Mouse (Mus musculus) forebrain, embryonic 13.5 days (tissue): ENCODE results near the gene Parn. TPM values are rescaled to one million over a fixed set of nuclear protein-coding genes. Genes with fewer than 3 reads are reported as not detected.

Experiments used
- ATAC-seq: fragments of 200-750 bp; cut with Nextera tagmentation; 2 replicates; pipeline ENCODE4 v1.8.0; 2017
- H3K27ac ChIP-seq: fragments of 300-500 bp; sonication (generic); 2 replicates; pipeline ENCODE4 v1.5.1; 2015; ENCODE audit warnings: inconsistent platforms, mild to moderate bottlenecking, moderate library complexity
- H3K27me3 ChIP-seq: fragments of 300-500 bp; sonication (generic); 2 replicates; pipeline ENCODE4 v1.6.1; 2015; ENCODE audit warnings: mild to moderate bottlenecking, inconsistent platforms
- H3K36me3 ChIP-seq: fragments of 300-500 bp; sonication (generic); 2 replicates; pipeline ENCODE4 v1.6.1; 2015; ENCODE audit warnings: mild to moderate bottlenecking, inconsistent platforms; ENCODE audit not compliant: poor library complexity, severe bottlenecking
- H3K4me1 ChIP-seq: fragments of 300-500 bp; sonication (generic); 2 replicates; pipeline ENCODE4 v1.6.1; 2015; ENCODE audit warnings: inconsistent platforms
- H3K4me2 ChIP-seq: fragments of 300-500 bp; sonication (generic); 2 replicates; pipeline ENCODE4 v1.6.1; 2015; ENCODE audit warnings: inconsistent platforms, mild to moderate bottlenecking, moderate library complexity
- H3K4me3 ChIP-seq: fragments of 300-500 bp; sonication (generic); 2 replicates; pipeline ENCODE4 v1.5.1; 2015; ENCODE audit warnings: mild to moderate bottlenecking, inconsistent platforms
- H3K9ac ChIP-seq: fragments of 300-500 bp; sonication (generic); 2 replicates; pipeline ENCODE4 v1.6.1; 2015; ENCODE audit warnings: mild to moderate bottlenecking, inconsistent platforms
- H3K9me3 ChIP-seq: fragments of 300-500 bp; sonication (generic); replicated peaks from 2 replicates; pipeline ENCODE4 v1.6.1; 2016; ENCODE audit warnings: inconsistent platforms
- WGBS: fragments of 180-500 bp; shearing (Covaris S2); methylation state at CpG from one replicate; pipeline ENCODE4 v1.1.7; 2015; 5-methylcytosine and 5-hydroxymethylcytosine counted together
- polyA plus RNA-seq: library from polyadenylated mRNA; unstranded; fragments of >200 nt; fragmentation: Nextera tagmentation; extraction: Ambion mirVana; gene quantifications from 2 replicates; pipeline ENCODE4 v1.2.1, GENCODE M21; 2015

Gene Parn
- polyA plus RNA-seq, 1 experiment from 2014 or later, result 39.5 TPM

DNA sequence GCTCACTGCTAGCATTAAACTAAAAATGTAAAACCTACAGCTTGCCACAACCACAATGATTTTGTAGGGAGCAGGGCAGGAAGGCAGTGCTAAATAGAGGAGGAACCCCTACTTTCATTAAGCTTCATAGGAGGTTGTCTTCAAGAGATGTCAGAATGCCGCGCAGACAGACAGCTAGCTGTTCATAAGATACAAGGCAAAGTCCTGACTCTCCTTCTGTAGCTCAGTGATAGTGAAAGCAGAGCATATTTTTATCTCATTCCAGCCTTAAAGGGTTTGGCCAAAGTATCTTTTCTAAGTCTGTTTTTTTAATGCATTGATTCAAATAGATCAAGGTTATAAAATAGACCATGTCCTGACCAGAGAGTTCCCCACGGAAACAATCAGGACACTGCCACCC, 47.8 kb downstream of the Parn start:
- H3K4me2 ChIP-seq, result no peak overlapping the region
- no peaks in the 10 kb centered on the region for H3K9me3 ChIP-seq
- no peaks in the 10 kb centered on the region for H3K27me3 ChIP-seq
- no peak overlapping the region for H3K4me3 ChIP-seq
- no peak for ATAC-seq
- 90% methylated on average over 3 of the region's 3 CpGs for WGBS
- H3K36me3 ChIP-seq, result peaks cover 31% of the 10 kb centered on the region
- no peaks in the 10 kb centered on the region for H3K4me1 ChIP-seq
- H3K27ac ChIP-seq, result no peak overlapping the region
- no peak overlapping the region for H3K9ac ChIP-seq

DNA sequence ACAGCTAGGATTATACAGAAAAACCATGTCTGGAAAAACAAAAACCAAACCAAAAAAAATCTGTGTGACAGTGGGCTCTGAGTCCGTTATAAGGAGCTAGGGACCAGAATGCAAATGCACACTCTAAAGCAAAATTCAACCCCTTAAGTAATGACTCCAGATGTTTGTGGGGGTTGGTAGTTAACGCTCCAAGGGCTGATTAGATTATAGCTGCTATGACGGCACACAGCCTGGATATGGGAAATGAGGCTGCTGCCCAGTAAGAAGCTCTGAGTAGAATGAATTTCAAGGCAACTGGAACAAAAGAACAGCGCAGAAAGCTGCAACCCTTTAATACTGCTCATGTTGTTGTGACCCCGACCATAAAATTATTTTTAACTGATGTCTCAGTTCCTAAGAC, 52.7 kb downstream of the Parn start:
- H3K27me3 ChIP-seq, result no peaks in the 10 kb centered on the region
- H3K4me1 ChIP-seq, result no peaks in the 10 kb centered on the region
- H3K4me2 ChIP-seq, result no peak overlapping the region
- H3K9ac ChIP-seq, result no peak overlapping the region
- ATAC-seq, result no peak
- 69% methylated on average over 5 of the region's 5 CpGs for whole genome bisulfite sequencing
- no peak overlapping the region for H3K27ac ChIP-seq
- no peak overlapping the region for H3K4me3 ChIP-seq
- no peaks in the 10 kb centered on the region for H3K9me3 ChIP-seq
- peaks cover 11% of the 10 kb centered on the region; the same call in 1 of the 2 replicates for H3K36me3 ChIP-seq

DNA sequence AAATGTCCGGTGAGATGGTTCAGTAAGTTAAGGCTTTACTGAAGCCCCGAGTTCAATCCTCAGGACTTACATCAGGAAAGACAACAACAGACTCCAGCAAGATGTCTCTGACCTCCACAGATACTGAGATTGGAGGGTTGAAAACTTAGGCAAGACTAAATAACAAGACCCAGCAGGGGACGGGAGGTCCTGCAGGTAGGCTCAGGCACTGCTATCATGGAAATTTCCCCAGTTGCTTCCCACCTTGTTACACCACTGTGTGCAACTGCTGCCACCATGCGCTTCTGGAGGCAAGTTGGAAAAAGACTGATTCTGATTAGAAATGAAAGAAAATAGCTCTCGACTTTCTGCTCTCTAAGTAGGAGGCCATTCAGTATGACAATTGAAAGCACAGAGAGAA, 55.4 kb downstream of the Parn start:
- 90% methylated on average over 5 of the region's 5 CpGs for WGBS
- Histone ChIP-seq H3K4me3 (no peak overlapping the region), H3K9me3 (no peaks in the 10 kb centered on the region), H3K4me2 (no peak overlapping the region), H3K9ac (no peak overlapping the region), H3K27me3 (no peaks in the 10 kb centered on the region), H3K4me1 (peaks cover 10% of the 10 kb centered on the region), H3K36me3 (peaks cover 11% of the 10 kb centered on the region; the same call in 1 of the 2 replicates), H3K27ac (no peak overlapping the region)
- no peak for ATAC-seq

DNA sequence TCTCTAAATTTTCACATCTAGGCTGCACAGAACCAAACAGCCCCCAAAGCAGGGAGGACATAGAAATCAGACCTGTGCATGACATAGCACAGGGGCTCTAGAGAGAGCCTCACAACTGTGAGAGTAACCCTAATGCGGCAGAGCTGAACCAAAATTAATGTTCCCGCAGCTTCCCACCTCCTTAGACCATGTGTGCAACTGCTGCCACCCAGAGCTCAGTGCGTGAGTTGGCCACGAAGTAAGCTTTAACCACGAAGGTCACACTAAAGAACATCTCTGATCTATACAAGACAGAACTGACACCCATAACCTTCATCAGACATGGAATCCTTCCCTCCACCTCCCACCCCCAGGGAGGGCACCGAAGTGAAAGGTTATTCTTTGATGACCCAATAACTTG, 55.9 kb downstream of the Parn start:
- 86% methylated on average over 6 of the region's 6 CpGs for WGBS
- Histone ChIP-seq H3K9me3 (no peaks in the 10 kb centered on the region), H3K27ac (no peak overlapping the region), H3K4me1 (peaks cover 10% of the 10 kb centered on the region), H3K4me2 (no peak overlapping the region), H3K9ac (no peak overlapping the region), H3K4me3 (no peak overlapping the region), H3K36me3 (peaks cover 11% of the 10 kb centered on the region; the same call in 1 of the 2 replicates), H3K27me3 (no peaks in the 10 kb centered on the region)
- no peak for ATAC-seq

DNA sequence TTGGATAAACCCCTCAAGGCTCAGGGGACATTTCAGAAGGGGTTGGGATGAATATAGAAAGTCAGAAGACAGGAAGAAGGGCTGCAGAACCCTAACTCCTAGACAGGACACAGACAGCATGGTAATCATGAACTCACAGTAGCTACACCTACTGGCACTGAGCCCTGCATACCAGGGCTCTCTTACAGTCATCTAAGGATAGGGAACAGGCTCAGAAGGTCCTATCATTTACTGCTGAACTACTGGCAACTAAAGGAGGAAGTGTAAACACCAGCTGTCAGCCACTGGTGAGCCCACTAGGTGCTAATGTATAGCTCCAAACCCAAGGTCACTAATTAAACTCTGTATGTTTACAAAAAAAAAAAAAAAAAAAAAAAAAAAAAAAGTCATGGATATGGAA, 56.6 kb downstream of the Parn start:
- no peak for ATAC-seq
- no peak overlapping the region for H3K9ac ChIP-seq

DNA sequence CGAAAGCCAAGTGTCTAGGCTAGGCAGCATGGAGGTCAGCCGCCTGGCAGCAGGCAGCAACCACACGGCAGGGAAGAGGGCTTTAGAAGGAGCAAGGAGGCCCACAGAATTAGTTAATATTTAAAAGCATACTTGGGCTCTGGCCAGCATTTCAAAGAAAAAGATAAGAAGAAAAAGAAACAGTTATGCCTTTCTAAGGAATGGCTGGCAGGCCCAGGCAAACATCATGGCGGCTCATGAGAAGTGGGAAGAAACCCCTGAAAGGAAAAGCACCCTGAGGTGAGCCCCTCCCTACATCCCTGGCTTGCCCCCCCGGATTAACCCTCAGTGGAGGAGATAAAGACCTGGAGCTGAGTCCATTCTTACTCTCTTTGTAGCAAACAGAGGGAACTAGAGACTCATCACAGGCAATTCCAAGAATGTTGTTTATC, 57.0 kb downstream of the Parn start:
- Histone ChIP-seq H3K27me3 (peaks cover 6% of the 10 kb centered on the region; the same call in 1 of the 2 replicates), H3K9ac (no peak overlapping the region), H3K4me2 (no peak overlapping the region), H3K9me3 (no peaks in the 10 kb centered on the region), H3K4me3 (no peak overlapping the region), H3K4me1 (peaks cover 10% of the 10 kb centered on the region), H3K36me3 (peaks cover 10% of the 10 kb centered on the region), H3K27ac (no peak overlapping the region)
- ATAC-seq, result no peak
- 68% methylated on average over 5 of the region's 5 CpGs for WGBS

More for the DNA sequence above, 56.6 kb downstream of the Parn start:
- 0 out of 2 replicates have a peak, but pooled peaks cover 2% of the 10 kb centered on the region for H3K27me3 ChIP-seq
- H3K4me1 ChIP-seq, result peaks cover 10% of the 10 kb centered on the region
- H3K27ac ChIP-seq, result no peak overlapping the region
- no peak overlapping the region for H3K4me2 ChIP-seq
- no peaks in the 10 kb centered on the region for H3K9me3 ChIP-seq
- no peak overlapping the region for H3K4me3 ChIP-seq
- H3K36me3 ChIP-seq, result peaks cover 8% of the 10 kb centered on the region

DNA sequence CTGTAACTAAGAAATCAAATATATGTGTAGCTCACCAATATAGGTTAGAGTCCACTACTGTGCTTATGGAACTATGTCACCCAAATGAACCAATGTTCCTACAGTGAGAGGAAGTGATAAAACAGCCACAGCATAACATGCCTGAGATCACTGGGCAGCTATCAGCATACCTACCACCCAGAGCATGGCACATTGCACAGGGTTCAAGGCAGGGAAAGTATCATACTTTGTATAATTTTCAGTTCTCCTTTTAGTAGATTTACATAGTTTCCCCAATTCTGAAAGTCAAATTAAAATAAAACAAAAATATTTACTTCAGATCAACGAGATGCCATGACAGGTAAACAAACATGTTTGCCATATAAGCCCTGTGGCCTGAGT, 59.3 kb downstream of the Parn start:
- Histone ChIP-seq H3K9ac (no peak overlapping the region), H3K4me3 (no peak overlapping the region), H3K36me3 (peaks cover 18% of the 10 kb centered on the region), H3K9me3 (no peaks in the 10 kb centered on the region), H3K27ac (no peak overlapping the region), H3K4me2 (no peak overlapping the region), H3K27me3 (peaks cover 9% of the 10 kb centered on the region; the same call in 1 of the 2 replicates), H3K4me1 (peaks cover 10% of the 10 kb centered on the region)
- 91% methylated on average over 1 of the region's 1 CpGs for WGBS
- ATAC-seq, result no peak

DNA sequence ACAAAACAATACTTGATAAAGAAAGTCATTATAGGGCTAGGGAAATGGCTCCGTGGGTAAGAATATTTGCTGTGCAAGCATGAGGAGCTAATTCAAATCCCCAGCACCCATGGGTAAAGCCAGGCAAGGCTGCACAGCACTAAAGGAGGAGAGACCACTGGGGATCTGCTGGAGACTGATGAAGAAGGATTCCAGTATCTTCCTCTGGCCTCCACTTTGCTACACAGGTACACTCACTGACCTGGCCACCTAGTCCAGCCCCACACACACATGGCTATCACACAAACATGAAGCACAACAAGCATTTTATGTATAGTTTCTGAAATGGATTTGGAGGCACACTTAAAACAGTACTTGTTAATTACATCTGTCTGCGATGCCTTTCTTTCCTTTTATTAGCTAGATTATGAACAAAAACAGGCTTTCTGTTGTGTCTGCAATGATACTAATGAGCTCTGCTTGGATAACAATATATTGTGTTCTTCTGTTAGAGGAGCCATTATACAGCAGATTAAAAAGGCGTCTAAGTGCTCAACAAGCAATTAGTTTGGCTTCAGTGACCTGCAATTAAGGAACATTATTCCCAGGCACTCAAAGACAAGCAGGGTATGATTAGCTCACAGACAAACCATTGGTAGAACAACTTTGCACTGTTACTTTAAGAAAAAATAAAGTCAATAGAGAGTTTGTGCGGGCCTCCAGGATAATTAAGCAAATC, 59.8 kb downstream of the Parn start:
- ATAC-seq, result peak; percentile 72
- H3K4me3 ChIP-seq, result no peak overlapping the region
- peaks cover 10% of the 10 kb centered on the region for H3K4me1 ChIP-seq
- no peak overlapping the region for H3K4me2 ChIP-seq
- peaks cover 18% of the 10 kb centered on the region for H3K36me3 ChIP-seq
- 30% methylated on average over 4 of the region's 4 CpGs for WGBS
- H3K27me3 ChIP-seq, result peaks cover 9% of the 10 kb centered on the region; the same call in 1 of the 2 replicates
- no peaks in the 10 kb centered on the region for H3K9me3 ChIP-seq
- H3K9ac ChIP-seq, result no peak overlapping the region
- H3K27ac ChIP-seq, result no peak overlapping the region

DNA sequence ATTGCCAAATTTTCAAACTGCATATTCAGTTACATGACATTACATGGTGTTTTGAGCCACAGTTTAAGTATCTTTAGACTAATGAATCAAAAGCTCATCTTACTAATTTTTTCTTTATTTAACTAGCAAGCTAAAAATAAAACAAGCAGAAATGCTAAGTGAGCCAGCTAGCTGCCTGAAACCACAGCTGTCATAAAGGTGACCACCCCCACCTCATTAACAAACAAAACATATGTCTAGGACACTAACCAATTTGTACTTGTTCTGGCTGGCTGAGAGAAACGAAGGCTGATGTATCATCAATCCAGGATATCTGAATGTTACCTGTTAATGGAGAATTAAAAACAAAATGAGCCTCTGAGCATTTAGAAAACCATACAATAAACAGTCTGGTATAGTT, 65.2 kb downstream of the Parn start:
- no peak for ATAC-seq

DNA sequence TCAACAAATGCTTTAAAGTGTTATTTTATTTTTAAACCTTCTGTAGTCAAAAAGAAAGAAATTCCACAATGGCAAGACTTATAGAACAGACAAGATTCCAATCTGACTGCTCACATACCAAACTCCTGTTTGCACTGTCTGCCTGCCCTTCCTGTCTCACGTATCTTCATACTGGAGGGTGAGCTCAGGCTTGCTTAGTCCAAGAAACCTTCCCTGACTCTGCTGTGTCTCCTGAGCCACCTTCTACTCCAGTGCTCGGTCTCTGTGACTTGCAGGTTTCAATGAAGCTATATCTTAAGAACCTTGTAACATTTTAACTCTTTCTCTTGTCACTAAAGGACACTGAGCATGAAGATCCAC, 78.9 kb downstream of the Parn start:
- WGBS, result 87% methylated on average over 2 of the region's 2 CpGs
- peaks cover 22% of the 10 kb centered on the region for H3K36me3 ChIP-seq
- H3K4me3 ChIP-seq, result no peak overlapping the region
- no peak for ATAC-seq
- H3K9me3 ChIP-seq, result no peaks in the 10 kb centered on the region
- no peaks in the 10 kb centered on the region for H3K27me3 ChIP-seq
- H3K9ac ChIP-seq, result no peak overlapping the region
- no peak overlapping the region for H3K27ac ChIP-seq
- H3K4me2 ChIP-seq, result no peak overlapping the region
- H3K4me1 ChIP-seq, result no peaks in the 10 kb centered on the region

More for the DNA sequence above, 65.2 kb downstream of the Parn start:
- peaks cover 33% of the 10 kb centered on the region for H3K36me3 ChIP-seq
- no peak overlapping the region for H3K4me3 ChIP-seq
- no peaks in the 10 kb centered on the region for H3K4me1 ChIP-seq
- no peak overlapping the region for H3K4me2 ChIP-seq
- H3K27ac ChIP-seq, result no peak overlapping the region
- no peak overlapping the region for H3K9ac ChIP-seq
- H3K9me3 ChIP-seq, result no peaks in the 10 kb centered on the region
- peaks cover 9% of the 10 kb centered on the region; the same call in 1 of the 2 replicates for H3K27me3 ChIP-seq
- 56% methylated on average over 1 of the region's 1 CpGs for WGBS

DNA sequence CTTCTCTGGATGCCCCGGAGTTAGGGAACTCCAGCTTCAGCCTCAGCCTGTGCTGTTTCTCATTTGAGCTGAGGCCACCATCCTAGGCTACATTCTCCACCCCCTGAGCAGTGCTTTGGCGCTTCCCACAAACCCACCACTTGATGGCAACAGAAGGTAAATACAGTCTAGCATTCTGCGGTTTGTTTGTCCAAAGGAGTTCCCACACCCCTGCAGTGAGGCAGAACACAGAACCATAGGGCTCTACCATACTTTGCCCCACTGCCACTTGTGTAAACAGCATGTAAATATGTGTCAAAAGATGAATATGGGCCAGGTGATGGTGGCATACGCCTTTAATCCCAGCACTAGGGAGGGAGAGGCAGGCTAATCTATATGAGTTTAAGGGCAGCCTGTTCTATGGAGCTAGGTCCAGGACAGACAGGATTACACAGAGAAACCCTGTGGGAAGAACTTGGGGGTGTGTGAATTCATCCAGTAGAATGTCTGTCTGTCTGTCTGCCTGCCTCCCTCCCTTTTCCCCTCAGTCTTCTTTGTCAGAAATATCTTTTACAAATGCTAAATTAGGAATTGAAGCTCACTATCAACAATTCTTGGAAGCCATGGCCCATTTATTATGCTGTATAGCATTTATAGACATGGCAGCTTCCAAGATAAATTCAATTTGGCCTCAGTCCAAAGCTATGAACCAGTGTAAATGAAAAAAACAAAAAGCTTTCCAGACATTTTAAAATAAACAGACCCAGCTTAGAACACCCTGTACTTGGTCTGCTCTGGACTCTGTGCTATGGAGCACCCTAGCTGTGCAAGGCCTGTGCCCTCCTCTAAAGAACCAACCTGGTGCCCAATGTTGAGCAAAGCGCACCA, 79.6 kb downstream of the Parn start:
- WGBS, result 83% methylated on average over 5 of the region's 5 CpGs
- Histone ChIP-seq H3K27me3 (no peaks in the 10 kb centered on the region), H3K36me3 (peaks cover 21% of the 10 kb centered on the region; the same call in 1 of the 2 replicates), H3K4me2 (no peak overlapping the region), H3K9ac (no peak overlapping the region), H3K4me3 (no peak overlapping the region), H3K27ac (no peak overlapping the region), H3K4me1 (no peaks in the 10 kb centered on the region), H3K9me3 (no peaks in the 10 kb centered on the region)
- no peak for ATAC-seq

DNA sequence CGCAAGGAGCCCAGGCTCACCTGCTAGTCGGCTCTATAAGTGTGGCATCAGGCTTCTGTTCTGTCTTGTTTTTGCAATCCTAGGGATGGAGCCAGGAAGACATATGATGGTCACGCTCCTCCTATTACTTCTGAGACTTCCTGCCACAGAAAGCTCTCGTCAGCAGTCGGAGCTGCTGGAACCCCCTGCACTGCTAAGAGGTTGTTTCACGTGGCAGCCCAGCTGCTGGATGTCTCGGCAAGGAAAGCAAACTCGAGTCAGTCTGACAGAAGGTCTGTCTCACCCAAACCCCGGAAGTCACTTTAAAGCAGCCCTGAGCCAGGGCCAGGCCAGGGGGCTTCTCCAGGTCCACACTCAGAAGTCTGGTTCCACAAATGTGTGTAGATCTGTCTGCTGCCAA, 82.7 kb downstream of the Parn start:
- Histone ChIP-seq H3K9ac (no peak overlapping the region), H3K4me3 (no peak overlapping the region), H3K4me2 (no peak overlapping the region), H3K27me3 (no peaks in the 10 kb centered on the region), H3K27ac (no peak overlapping the region), H3K4me1 (no peaks in the 10 kb centered on the region), H3K9me3 (no peaks in the 10 kb centered on the region), H3K36me3 (peaks cover 12% of the 10 kb centered on the region)
- WGBS, result 87% methylated on average over 9 of the region's 9 CpGs
- no peak for ATAC-seq
